Mouse (Mus musculus): ENCODE measurements around the gene Evl. TPM values are rescaled to one million over a fixed set of nuclear protein-coding genes. Genes with fewer than 3 reads are reported as not detected.

Evl gene
- total RNA-seq, 1 experiment = 36.4 TPM

GRCm38 (mm10) chr12:108723841-108724240, 169.3 kb downstream of the Evl start:
- Histone ChIP-seq H3K9me3 (ENCODE audit: control insufficient read depth, insufficient read depth, low read depth, low read length) (no peaks in the 10 kb centered on the region), H3K9ac (ENCODE audit: insufficient read depth, low read depth, low read length, poor library complexity, severe bottlenecking) (no peak overlapping the region), H3K27ac (ENCODE audit: insufficient read depth, low read depth, low read length, poor library complexity, severe bottlenecking) (no peak overlapping the region), H3K4me3 (ENCODE audit: insufficient read depth in 1 of 2, low read depth in 1 of 2, low read length in 2 of 2, poor library complexity in 1 of 2, severe bottlenecking in 1 of 2) (no peak overlapping the region), H3K4me1 (ENCODE audit: control insufficient read depth in 2 of 2, insufficient read depth in 2 of 2, low read length in 2 of 2, poor library complexity in 1 of 2) (no peaks in the 10 kb centered on the region), H3K36me3 (ENCODE audit: control insufficient read depth, insufficient read depth, low read length, poor library complexity, severe bottlenecking) (no peaks in the 10 kb centered on the region)
- in situ Hi-C loops (cut with MboI; ENCODE audit: low sequenced_read_pairs in 2 of 2, unreplicated experiment in 2 of 2) = no loop called here
- no peak for TF ChIP-seq ZC3H11A (IDR thresholded peaks at IDR 0.05; ENCODE audit: borderline replicate concordance, low read depth, low read length)
- no peak for TF ChIP-seq MAFK (IDR thresholded peaks at IDR 0.05; ENCODE audit: insufficient read depth, low read depth, low read length)
- no peak for TF ChIP-seq ZNF384 (IDR thresholded peaks at IDR 0.05; ENCODE audit: low read depth, low read length)
- TF ChIP-seq HCFC1 (IDR thresholded peaks at IDR 0.05; ENCODE audit: borderline replicate concordance, insufficient read depth, low read length) = no peak
- TF ChIP-seq CHD2 (IDR thresholded peaks at IDR 0.05; ENCODE audit: low read depth, low read length) = no peak
- no peak for DNase-seq (ENCODE audit: low read depth, low spot score)

- TF ChIP-seq ZC3H11A (IDR thresholded peaks at IDR 0.05; ENCODE audit: borderline replicate concordance, low read depth, low read length) (no peak), MAFK (IDR thresholded peaks at IDR 0.05; ENCODE audit: insufficient read depth, low read depth, low read length) (no peak), CHD2 (IDR thresholded peaks at IDR 0.05; ENCODE audit: low read depth, low read length) (no peak), ZNF384 (IDR thresholded peaks at IDR 0.05; ENCODE audit: low read depth, low read length) (no peak), HCFC1 (IDR thresholded peaks at IDR 0.05; ENCODE audit: borderline replicate concordance, insufficient read depth, low read length) (no peak)
- no peak overlapping the region for H3K9ac ChIP-seq (ENCODE audit: insufficient read depth, low read depth, low read length, poor library complexity, severe bottlenecking)
- no peak overlapping the region for H3K27ac ChIP-seq (ENCODE audit: insufficient read depth, low read depth, low read length, poor library complexity, severe bottlenecking)
- no peaks in the 10 kb centered on the region for H3K9me3 ChIP-seq (ENCODE audit: control insufficient read depth, insufficient read depth, low read depth, low read length)
- no peak for DNase-seq (ENCODE audit: low read depth, low spot score)
- in situ Hi-C loops (cut with MboI; ENCODE audit: low sequenced_read_pairs in 2 of 2, unreplicated experiment in 2 of 2) = no loop called here
- H3K4me3 ChIP-seq (ENCODE audit: insufficient read depth in 1 of 2, low read depth in 1 of 2, low read length in 2 of 2, poor library complexity in 1 of 2, severe bottlenecking in 1 of 2) = no peak overlapping the region
- no peaks in the 10 kb centered on the region for H3K36me3 ChIP-seq (ENCODE audit: control insufficient read depth, insufficient read depth, low read length, poor library complexity, severe bottlenecking)
- peaks cover 4 to 6% of the 10 kb centered on the region in 2 experiments; a peak in 2 of 4 replicates for H3K4me1 ChIP-seq (ENCODE audit: control insufficient read depth in 2 of 2, insufficient read depth in 2 of 2, low read length in 2 of 2, poor library complexity in 1 of 2)
Measured at GRCm38 (mm10) chr12:108734386-108734785, 179.9 kb downstream of the Evl start.

- no peaks in the 10 kb centered on the region for H3K9me3 ChIP-seq (ENCODE audit: control insufficient read depth, insufficient read depth, low read depth, low read length)
- TF ChIP-seq HCFC1 (IDR thresholded peaks at IDR 0.05; ENCODE audit: borderline replicate concordance, insufficient read depth, low read length) (no peak), ZC3H11A (IDR thresholded peaks at IDR 0.05; ENCODE audit: borderline replicate concordance, low read depth, low read length) (no peak)
- H3K9ac ChIP-seq (ENCODE audit: insufficient read depth, low read depth, low read length, poor library complexity, severe bottlenecking) = no peak overlapping the region
- no peak overlapping the region for H3K4me3 ChIP-seq (ENCODE audit: insufficient read depth in 1 of 2, low read depth in 1 of 2, low read length in 2 of 2, poor library complexity in 1 of 2, severe bottlenecking in 1 of 2)
- H3K27ac ChIP-seq (ENCODE audit: insufficient read depth, low read depth, low read length, poor library complexity, severe bottlenecking) = no peak overlapping the region
- no peaks in the 10 kb centered on the region for H3K36me3 ChIP-seq (ENCODE audit: control insufficient read depth, insufficient read depth, low read length, poor library complexity, severe bottlenecking)
- DNase-seq (ENCODE audit: low read depth, low spot score) = no peak
- peaks cover 4 to 7% of the 10 kb centered on the region in 2 experiments; a peak in 2 of 4 replicates for H3K4me1 ChIP-seq (ENCODE audit: control insufficient read depth in 2 of 2, insufficient read depth in 2 of 2, low read length in 2 of 2, poor library complexity in 1 of 2)
- in situ Hi-C loops (cut with MboI; ENCODE audit: low sequenced_read_pairs in 2 of 2, unreplicated experiment in 2 of 2) = no loop called here
Measured at GRCm38 (mm10) chr12:108737838-108738237, 183.3 kb downstream of the Evl start.

Other genes with a start within 250 kb of the Evl start
- 0.53 and 1.0 TPM in 2 replicates for gene Hhipl1, start 248.4 kb upstream of the Evl start, total RNA-seq (2012; rRNA removed)
- gene Cyp46a1, start 220.3 kb upstream of the Evl start, total RNA-seq (2012; rRNA removed) = 0.98 and 1.6 TPM in 2 replicates
- gene Eml1, start 183.8 kb upstream of the Evl start, total RNA-seq (2012; rRNA removed) = 2.9 and 4.2 TPM in 2 replicates
- 0.42 and 0.49 TPM in 2 replicates for gene Degs2, start 147.6 kb downstream of the Evl start, total RNA-seq (2012; rRNA removed)
- gene Yy1, start 238.3 kb downstream of the Evl start, total RNA-seq (2012; rRNA removed) = 40.5 and 42.2 TPM in 2 replicates